Mouse (Mus musculus) G1E (cell line): ENCODE measurements around the gene Jak1. TPM values are rescaled to one million over a fixed set of nuclear protein-coding genes. Genes with fewer than 3 reads are reported as not detected.

Experiments
- ATAC-seq: 2 replicates; pipeline ENCODE4 v1.8.0; 2016; ENCODE audit warnings: mild to moderate bottlenecking; ENCODE audit not compliant: insufficient number of reproducible peaks, poor library complexity, low FRiP score, severe bottlenecking; ENCODE audit errors: extremely low read depth
- DNase-seq: peaks from one replicate; pipeline ENCODE4 v3.0.0; 2012; ENCODE audit warnings: low spot score
- H3K27me3 ChIP-seq: 2 replicates; pipeline ENCODE4 v1.6.1; 2012; ENCODE audit warnings: mild to moderate bottlenecking, low read length, inconsistent platforms; ENCODE audit not compliant: insufficient read depth
- H3K36me3 ChIP-seq: replicated peaks from 2 replicates; pipeline ENCODE3; 2012; ENCODE audit warnings: mild to moderate bottlenecking, inconsistent platforms
- H3K4me1 ChIP-seq: 2 replicates; pipeline ENCODE4 v1.6.1; 2012; ENCODE audit warnings: low read depth, low read length, inconsistent platforms, mixed read lengths; ENCODE audit not compliant: insufficient read depth
- H3K4me3 ChIP-seq: 2 replicates; pipeline ENCODE4 v1.5.1; 2012; ENCODE audit warnings: low read depth, mild to moderate bottlenecking, inconsistent platforms, low read length, moderate library complexity, mixed read lengths
- H3K9me3 ChIP-seq: replicated peaks from 2 replicates; pipeline ENCODE4 v1.6.1; 2012; ENCODE audit warnings: inconsistent platforms
- CTCF ChIP-seq: IDR thresholded peaks from 2 replicates; pipeline ENCODE4 v1.5.1; 2012; ENCODE audit warnings: low read depth, low read length, inconsistent platforms, mixed read lengths
- GATA1 ChIP-seq: IDR thresholded peaks from 2 replicates; pipeline ENCODE4 v1.6.1; 2012; ENCODE audit warnings: borderline replicate concordance, low read length, inconsistent platforms, mixed read lengths
- GATA2 ChIP-seq: IDR thresholded peaks from 2 replicates; pipeline ENCODE4 v1.6.1; 2012; ENCODE audit warnings: low read depth, low read length, inconsistent platforms, borderline replicate concordance
- POLR2AphosphoS5 ChIP-seq: IDR thresholded peaks from 2 replicates; pipeline ENCODE4 v1.6.1; 2012; ENCODE audit warnings: low read depth, low read length, inconsistent platforms; ENCODE audit not compliant: insufficient replicate concordance
- TAL1 ChIP-seq: conservative IDR thresholded peaks from 2 replicates; pipeline ENCODE4 v1.6.1; 2012; ENCODE audit warnings: low read depth, low read length, inconsistent platforms, mixed read lengths
- polyA plus RNA-seq: library from polyadenylated mRNA; stranded (reverse); fragments of >175 nt; gene quantifications from 2 replicates; pipeline ENCODE4 v1.2.3, GENCODE M21; 2012
- total RNA-seq, 2 experiments: library from RNA; stranded (forward) in 1 of 2; stranded (reverse) in 1 of 2; fragments of 200-1000 nt in 1 of 2; fragments of >200 nt in 1 of 2; fragmentation: Nextera tagmentation in 1 of 2; gene quantifications; 2 replicates each; pipeline ENCODE4 v1.2.3; 2014 to 2017

The Jak1 gene
- total and polyA plus RNA-seq, 3 experiments: 89.5 to 253 (median 129) TPM

DNA sequence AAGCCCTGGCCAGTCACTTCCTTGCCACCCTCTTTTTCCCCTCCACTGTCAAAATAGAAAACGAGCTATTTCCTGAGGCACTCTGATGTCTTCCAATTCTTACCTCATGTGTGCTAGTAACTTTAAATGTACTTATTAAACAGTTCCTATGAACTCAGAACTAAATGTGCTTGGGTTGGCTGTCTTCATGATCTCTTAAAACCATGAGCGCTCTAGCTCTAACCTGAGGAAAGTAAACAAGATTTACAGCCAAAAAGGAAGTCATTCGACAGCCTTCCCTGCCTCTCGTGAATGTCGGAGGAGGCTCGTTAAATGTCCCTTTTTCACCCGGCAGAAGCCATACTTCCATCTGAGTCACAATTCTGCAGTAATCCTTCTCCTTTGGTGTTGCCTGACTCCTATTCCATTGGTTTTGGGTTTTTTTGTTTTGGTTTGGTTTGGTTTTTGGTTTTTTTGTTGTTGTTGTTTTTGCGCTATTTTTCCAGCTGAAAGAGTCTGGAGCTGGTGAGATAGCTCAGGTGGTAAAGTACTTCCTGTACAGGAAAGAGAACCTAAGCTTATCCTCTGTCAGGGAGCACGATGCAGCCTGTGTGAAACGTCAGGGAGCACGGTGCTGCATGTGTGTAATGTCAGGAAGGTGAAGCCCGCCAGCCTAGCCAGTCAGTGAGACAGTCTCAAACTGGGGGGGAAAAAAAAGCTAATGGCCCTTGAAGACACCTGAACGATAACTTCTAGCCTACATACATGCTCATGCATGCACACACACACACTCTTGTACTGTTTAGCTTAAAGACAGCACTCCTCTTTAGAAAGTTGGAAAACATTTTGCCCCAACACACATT, 12.1 kb downstream of the Jak1 start:
- peaks cover 33% of the 10 kb centered on the region for H3K36me3 ChIP-seq
- no peak for DNase-seq
- ATAC-seq: no peak
- H3K4me1 ChIP-seq: peaks cover 57% of the 10 kb centered on the region
- no peak overlapping the region for H3K4me3 ChIP-seq
- H3K27me3 ChIP-seq: no peaks in the 10 kb centered on the region
- no peak for TF ChIP-seq TAL1
- TF ChIP-seq POLR2AphosphoS5: no peak
- no peak for TF ChIP-seq CTCF
- TF ChIP-seq GATA1: no peak
- no peak for TF ChIP-seq GATA2
- H3K9me3 ChIP-seq: no peaks in the 10 kb centered on the region

DNA sequence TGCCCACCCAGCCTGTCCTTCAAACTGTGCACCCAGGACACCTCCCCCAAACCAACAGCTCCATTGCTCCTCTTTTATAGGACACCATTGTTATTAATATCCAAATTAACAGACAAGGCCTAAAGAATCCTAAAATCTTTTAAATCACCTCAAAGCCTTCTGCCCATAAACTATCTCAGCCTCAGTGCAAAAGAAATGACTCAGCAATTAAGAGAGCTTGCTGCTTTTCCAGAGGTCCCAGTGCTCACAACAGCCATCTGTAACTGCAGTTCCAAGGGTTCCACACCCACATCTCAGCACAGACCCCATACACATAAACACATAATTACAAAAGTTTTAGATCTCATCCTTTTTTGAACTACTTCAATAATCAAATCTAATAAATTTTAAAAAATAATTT, 13.1 kb downstream of the Jak1 start:
- ATAC-seq (peak; percentile 16; the same call in 1 of the 2 replicates), DNase-seq (no peak)
- H3K27me3 ChIP-seq: no peaks in the 10 kb centered on the region
- TF ChIP-seq GATA1 (no peak), POLR2AphosphoS5 (no peak), GATA2 (no peak), TAL1 (no peak), CTCF (no peak)
- H3K4me1 ChIP-seq: peaks cover 67% of the 10 kb centered on the region
- no peak overlapping the region for H3K4me3 ChIP-seq
- H3K36me3 ChIP-seq: peaks cover 31% of the 10 kb centered on the region
- no peaks in the 10 kb centered on the region for H3K9me3 ChIP-seq

DNA sequence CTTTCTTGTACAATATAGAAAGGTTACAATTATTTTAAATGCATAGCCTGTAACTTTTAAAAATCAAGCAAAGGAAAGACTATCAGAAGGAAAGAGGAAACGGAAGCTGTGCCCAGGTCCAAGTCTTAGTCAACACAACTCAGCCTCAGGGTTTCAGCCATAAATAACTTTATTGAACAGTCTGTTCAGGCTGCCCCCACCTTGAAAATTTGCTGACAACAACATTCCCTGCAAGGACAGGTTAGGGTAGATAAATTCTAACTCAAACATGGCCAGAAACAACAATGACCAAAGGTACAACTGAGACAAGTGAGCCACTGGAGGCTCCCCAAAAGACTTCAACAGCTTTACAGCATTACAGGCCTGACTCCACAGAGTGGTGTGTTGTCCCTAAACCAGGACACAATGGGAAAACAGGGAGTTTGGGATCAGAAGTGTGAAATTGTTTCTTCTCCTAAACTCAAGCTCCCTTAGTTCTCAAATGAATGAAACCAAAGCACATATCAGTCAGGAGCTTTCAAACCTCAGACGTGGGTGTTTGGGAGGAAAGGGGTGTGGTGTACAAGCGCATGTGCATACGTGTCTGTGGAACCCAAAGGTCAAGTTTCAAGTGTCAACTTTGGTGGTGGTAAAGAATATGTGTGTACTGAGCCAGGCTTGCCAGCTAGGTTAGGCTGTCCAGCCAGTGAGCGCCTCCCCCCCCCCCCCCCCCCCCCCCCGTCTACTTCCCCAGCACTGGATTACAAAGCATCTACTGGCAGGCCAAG, 14.9 kb downstream of the Jak1 start:
- Histone ChIP-seq H3K4me1 (peaks cover 75% of the 10 kb centered on the region), H3K27me3 (no peaks in the 10 kb centered on the region), H3K9me3 (no peaks in the 10 kb centered on the region), H3K4me3 (no peak overlapping the region), H3K36me3 (peaks cover 22% of the 10 kb centered on the region)
- no peak for ATAC-seq
- DNase-seq: no peak
- TF ChIP-seq GATA1 (no peak), GATA2 (no peak), POLR2AphosphoS5 (no peak), TAL1 (no peak), CTCF (no peak)

DNA sequence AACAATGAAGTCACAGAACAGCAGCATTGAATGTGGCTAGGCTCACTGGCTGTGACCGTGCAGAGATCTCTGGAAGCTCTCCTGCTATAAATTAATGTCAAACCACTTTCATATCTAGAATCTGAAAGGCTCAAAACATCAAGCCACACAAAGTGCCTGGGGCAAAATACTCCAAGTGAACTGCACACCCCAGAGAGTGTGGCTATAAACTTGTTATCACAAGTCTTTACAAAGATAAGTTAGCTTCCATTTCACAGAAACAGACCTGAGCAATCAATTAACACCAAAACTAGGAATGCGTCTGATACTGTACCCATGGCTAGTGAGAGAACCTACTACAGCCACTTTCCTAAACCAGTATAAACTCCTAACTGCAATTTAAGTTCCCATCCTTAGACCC, 17.7 kb downstream of the Jak1 start:
- no peak for ATAC-seq
- no peak for DNase-seq
- Histone ChIP-seq H3K36me3 (no peaks in the 10 kb centered on the region), H3K4me3 (no peak overlapping the region), H3K9me3 (no peaks in the 10 kb centered on the region), H3K27me3 (no peaks in the 10 kb centered on the region), H3K4me1 (peaks cover 65% of the 10 kb centered on the region)
- TF ChIP-seq GATA2 (no peak), TAL1 (no peak), GATA1 (no peak), CTCF (no peak), POLR2AphosphoS5 (no peak)

DNA sequence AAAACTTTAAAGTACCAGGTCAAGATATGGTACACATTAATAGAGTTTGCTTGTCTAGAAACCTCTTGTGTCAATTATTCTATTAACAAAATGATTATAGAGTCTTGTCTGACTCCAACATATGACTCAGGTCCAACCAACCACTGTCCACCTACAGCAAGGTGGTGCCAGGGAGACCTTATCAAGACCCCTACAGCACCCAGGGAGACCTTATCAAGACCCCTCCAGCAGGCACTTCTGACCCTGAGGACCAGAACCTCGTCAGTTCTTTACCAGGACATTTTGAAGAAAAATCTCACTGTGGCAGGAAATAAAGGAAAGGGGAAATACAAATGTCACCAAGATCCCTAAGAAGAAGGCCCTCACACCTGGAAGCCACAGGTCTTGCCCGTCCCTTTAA, 18.5 kb downstream of the Jak1 start:
- peaks cover 6% of the 10 kb centered on the region for H3K36me3 ChIP-seq
- DNase-seq: no peak
- H3K27me3 ChIP-seq: no peaks in the 10 kb centered on the region
- peak; percentile 61 for ATAC-seq
- H3K9me3 ChIP-seq: no peaks in the 10 kb centered on the region
- H3K4me3 ChIP-seq: no peak overlapping the region
- peaks cover 66% of the 10 kb centered on the region for H3K4me1 ChIP-seq
- TF ChIP-seq POLR2AphosphoS5: no peak
- peak; percentile 78 for TF ChIP-seq TAL1
- TF ChIP-seq GATA2: no peak

DNA sequence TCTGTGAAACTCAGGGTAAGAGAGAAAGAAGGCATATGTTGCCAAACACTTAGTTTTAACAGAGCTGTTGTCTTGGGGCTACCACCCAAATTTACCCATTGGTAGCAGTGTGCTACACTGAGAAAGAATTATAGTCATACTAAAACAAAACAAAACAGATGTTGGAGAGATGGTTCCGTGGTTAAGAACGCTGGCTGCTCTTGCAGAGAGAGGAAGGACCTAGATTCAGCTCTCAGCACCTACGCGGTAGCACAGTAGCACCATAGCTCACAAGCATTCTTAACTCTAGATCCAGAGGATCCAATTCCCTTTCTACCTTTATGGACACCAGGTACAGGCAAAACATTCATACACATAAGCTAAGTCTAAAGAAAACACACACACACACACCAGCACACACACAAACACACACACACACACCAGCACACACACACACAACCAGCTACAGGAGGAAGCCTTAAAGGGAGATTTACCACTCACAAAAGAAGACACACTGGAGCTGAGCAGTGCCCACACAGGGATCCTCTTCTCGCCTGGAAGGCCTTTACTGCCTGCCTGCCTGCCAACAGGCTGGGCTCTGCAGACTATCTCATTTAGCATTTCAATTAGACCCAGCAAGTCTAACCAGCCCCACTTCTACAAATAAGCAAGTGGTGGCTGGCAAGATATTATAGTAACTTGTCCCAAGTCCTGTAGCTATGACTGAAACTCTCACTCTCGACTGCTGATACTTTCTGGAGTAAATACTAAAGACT, 20.6 kb downstream of the Jak1 start:
- Histone ChIP-seq H3K9me3 (no peaks in the 10 kb centered on the region), H3K27me3 (no peaks in the 10 kb centered on the region), H3K36me3 (peaks cover 22% of the 10 kb centered on the region), H3K4me1 (peaks cover 67% of the 10 kb centered on the region), H3K4me3 (no peak overlapping the region; the same call in 1 of the 2 replicates)
- TF ChIP-seq TAL1 (no peak), POLR2AphosphoS5 (no peak), GATA1 (no peak), CTCF (no peak), GATA2 (no peak)
- no peak for ATAC-seq
- DNase-seq: no peak
